Mouse (Mus musculus): ENCODE results near the gene Cubn.
A peak's percentile ranks its signal among the peaks of the same experiment; 100 is the strongest.

Gene Cubn

DNA sequence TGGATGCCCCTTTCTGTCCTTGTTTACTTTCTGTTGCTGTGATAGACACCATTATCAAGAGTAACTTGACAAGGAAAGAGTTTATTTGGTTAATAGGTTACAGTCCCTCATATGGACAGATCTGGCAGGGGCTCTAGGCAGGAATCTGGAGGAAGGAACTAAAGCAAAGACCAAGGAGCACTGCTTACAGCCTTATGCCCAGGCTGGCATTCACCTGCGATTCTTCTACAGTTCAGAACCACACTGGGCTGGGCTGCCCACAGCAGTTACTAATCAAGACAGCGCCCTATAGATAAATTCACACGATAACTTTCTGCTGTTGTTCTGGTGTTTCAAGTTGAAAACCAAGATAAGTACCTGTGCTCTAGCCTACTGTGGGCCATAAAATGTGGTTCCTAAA, 138.8 kb downstream of the Cubn start:
- DNase-seq (ENCODE audit: low spot score), result no peak

DNA sequence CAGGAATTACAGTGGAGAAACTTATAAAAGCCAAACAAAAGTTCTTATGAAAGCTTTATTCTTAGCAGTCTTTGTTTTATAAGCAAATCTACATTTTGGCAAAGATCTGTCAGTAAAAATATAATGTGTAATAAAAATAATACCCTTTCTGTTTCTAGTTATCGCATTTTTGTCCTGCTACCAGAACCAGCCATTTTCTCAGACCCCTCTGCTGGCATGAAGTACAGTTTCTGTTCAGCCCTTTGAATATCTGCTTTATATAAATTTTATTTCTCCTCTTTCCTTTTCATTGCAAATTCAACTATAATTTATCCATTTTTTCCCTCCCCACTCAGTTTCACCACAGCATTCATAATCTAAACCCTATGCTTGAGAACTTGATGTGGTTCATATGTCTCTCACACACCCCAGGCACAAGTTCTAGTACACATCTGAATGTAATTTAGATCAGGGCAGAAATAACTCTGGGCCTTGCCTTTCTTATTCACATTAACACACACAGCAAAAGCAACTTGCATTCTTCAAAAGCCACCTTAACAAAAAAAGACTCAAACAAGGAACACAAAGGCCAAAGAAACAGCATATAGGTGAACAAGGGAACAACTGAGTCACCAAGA, 139.4 kb downstream of the Cubn start:
- no peak for DNase-seq (ENCODE audit: low spot score)

DNA sequence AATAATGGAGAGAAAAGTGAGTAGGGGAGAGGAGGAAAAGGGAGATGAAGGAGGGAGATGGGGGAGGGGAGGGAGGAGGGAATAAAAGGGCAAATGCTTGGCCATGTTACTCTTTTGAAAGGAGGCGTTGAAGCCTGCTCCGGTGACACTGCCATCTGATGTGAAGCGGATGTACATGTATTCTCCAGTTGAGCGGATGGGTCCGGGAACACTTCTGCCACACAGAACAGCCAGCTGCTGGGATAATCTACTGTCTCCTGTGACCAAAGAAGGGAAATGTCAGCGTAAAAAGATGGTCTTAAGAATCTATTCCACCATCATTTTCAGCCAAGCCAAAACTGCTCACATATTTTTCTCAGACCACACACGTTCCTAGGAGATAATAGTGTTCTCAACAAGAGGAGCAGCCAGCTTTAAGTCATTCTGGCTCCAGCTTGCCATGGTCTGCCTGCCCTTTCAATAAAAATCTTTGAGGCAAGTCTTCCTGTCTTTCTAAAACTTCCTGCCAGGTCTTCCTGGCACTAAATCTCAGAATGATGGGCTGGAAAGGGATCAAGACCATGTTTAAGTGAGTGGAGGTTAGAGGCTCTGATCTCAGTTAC, 149.2 kb downstream of the Cubn start:
- DNase-seq (ENCODE audit: low spot score), result no peak

DNA sequence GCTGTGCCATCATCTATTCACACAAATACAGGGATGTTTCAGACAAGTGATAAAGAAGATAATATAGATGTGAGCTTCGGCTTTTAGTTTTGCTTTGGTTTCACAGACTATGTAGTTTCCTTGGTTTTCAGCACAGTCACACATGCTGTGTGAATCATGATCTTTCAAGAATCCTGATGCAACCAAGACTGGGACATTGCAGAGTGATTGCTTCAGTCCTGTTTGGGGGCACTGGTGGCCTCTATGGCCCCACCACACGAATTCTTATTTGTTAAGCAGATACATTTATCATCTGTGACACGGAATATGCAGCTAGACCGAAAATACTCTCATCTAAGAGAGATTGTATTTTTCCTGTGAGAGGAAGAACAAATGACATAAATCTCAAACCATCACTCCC, 156.2 kb downstream of the Cubn start:
- no peak for DNase-seq (ENCODE audit: low spot score)

DNA sequence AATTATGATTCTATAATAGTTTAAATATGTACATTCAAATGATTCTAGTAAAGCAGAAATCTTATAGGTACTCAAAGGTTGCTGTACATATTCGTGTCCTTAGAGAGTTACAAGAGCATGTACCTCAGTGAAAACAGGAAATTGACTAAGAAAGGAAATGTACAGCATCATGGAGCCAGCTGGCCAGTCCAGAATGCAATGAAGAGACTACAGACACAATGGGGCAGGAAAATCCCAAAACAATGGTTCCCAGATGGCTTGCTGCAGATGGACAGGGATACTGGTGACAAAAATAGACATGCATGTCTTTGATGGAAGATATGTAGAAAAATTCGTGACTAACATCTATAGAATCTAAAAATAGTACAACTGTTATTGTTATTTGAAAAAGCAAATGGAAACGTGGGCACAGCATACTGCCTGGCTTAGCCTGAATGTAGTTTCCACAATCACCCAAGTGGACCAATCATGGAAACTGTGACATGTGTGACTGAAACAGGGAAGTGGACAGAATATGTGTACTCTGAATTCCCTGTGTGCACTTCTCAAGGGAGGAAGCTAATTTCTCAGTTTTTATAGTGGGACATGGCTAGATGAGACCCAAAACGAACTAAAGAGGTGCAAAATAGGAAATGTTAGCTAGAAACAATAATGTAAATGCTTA, 161.7 kb downstream of the Cubn start:
- DNase-seq (ENCODE audit: low spot score), result no peak

DNA sequence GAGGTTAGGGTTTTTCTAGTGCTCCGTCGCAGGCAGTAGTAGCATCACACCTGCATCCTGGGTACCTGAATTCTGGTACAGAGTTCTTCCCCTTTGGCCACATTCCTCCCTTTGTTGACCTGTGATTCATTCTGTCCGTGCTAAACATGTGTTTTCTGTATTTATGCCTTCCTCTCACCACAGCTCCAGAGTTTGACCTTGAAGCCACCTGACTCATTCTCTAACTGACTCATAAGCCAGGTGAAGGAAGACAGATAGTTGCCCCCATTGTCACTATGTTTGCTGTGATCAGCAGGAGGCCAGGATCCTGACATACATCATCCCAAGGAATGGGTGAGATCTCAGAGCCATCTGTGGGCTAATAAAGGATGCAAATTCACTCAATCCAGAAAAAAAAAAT, 188.2 kb downstream of the Cubn start:
- DNase-seq (ENCODE audit: low spot score), result no peak

DNA sequence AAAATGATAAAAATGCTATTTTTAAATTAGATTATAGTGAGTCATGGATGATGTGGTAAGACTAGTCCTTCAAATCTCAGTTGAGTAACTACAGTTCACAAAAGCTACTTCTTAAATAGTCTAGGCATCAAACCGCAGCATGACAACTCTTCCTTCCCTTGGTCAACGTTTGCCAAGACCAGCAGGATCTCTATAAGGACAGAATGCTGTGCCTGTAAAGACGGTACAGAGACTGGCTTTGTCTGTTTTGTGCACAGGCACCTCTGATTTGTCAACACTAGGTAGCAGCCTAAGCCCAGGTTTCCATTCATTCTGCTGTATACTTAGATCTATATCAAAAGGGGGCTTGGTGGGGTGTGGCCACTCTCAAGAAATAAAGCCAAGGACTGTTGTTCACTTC, 192.6 kb downstream of the Cubn start:
- DNase-seq (ENCODE audit: low spot score), result peak; percentile 6

DNA sequence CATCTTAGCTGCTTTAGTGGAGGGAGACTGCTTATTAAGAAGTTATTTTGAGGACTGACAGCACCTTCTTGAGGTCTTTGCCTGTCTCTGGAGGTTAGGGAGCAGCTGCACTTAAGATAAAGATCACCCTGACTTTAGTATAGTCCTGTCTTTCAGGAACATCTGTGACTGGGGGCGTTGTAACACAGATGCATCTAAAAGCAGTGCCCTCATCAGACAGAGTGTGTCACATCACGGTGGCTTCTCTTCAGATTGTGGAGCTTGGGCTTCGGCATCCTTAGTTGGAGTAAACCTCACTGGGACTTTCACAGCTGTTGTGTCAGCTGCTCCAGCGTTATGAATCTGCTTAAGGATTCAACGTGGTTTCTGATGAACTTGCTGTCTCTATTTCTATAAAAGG, 193.9 kb downstream of the Cubn start:
- DNase-seq (ENCODE audit: low spot score), result no peak

DNA sequence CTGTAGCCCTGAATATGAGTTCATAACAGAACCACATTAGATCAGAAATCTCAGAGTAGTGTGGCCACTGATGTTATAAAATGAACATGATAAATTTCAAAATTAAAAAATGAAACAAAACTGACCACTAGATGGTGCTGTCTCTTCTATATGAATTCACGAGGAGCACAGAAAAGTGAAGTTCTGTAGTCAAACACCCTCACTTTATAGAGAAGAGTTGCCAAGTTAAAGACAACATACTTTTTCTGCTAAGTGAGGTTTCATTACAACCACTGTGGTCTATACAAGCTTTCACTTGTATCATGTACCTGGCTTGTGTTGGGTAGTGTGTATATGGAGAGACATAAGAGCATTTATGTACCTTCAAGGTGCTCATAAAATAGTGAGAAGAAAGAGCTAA, 201.0 kb downstream of the Cubn start:
- no peak for DNase-seq (ENCODE audit: low spot score)

DNA sequence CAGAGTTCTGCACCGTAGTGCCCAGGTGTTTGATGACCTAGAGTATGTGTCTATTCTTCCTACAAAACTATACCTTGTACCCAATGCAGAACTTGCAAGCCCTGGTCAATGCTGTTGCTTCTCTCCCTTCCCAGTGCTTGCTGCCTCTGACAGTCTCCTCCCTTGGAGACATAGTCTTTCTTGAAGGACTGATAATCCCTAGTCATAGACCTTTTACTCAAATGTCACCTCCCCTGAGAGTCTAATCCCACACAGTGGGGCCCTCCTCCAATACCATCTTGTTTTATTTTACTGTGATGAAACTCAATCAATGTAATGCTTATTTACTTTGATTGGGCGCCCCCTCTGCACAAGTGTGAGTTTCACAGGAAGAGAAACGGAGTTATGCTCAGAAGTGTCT, 201.5 kb downstream of the Cubn start:
- DNase-seq (ENCODE audit: low spot score), result no peak

DNA sequence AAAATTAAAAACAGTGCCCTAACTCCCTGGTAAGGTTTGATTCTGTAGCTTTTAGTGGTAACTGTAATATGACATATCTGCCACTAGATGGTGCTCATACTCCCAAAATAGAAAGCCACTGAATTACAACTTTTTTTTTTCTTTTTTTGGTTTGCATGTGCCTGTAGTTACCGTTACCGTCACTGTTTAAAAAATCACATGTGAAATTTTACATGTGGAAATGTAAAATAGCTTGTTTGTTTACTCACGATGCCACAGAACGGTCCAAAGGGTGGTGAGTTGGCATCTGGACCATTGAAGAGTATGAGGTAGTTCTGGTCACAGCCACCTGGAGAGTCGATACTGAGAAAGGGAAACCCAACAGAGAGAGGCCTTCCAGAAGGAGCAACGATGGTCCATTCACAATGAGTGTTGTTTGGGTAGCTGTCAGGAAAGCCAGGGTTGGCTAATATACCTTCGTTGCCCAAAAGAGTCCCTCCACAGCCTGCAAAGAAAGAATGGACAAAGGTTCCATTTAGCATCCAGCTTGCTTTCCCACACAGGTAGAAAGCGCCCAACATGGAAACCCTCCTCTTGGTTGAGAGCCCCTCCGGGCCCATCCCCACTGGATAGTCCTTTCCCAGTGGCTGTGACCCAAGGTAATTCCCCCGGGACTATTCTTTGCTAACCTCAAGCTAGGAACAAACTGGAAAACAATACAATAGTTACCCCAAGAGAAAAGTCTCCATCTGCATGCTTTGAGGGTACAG, 213.3 kb downstream of the Cubn start:
- no peak for DNase-seq (ENCODE audit: low spot score)

DNA sequence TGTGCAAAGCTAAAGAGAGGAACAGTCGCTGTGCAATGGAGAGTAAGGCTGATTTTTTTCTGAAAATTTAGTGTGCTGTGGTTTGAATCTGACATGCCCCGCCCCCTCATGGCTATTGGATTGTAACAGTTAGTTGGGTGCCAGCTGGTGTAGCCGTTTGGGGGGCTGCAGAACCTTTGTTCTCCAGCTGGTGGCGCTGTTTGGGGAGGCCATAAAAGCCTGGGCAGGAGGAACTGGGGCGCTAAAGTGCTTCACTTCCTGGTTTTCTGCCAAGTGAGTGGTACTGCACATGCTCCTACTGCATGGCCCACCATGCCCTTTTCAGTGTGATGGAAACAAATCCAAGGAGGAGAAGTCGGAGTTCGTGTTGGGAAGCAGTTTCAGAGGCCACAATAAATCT, 215.7 kb downstream of the Cubn start:
- peak; percentile 16 for DNase-seq (ENCODE audit: low spot score)

DNA sequence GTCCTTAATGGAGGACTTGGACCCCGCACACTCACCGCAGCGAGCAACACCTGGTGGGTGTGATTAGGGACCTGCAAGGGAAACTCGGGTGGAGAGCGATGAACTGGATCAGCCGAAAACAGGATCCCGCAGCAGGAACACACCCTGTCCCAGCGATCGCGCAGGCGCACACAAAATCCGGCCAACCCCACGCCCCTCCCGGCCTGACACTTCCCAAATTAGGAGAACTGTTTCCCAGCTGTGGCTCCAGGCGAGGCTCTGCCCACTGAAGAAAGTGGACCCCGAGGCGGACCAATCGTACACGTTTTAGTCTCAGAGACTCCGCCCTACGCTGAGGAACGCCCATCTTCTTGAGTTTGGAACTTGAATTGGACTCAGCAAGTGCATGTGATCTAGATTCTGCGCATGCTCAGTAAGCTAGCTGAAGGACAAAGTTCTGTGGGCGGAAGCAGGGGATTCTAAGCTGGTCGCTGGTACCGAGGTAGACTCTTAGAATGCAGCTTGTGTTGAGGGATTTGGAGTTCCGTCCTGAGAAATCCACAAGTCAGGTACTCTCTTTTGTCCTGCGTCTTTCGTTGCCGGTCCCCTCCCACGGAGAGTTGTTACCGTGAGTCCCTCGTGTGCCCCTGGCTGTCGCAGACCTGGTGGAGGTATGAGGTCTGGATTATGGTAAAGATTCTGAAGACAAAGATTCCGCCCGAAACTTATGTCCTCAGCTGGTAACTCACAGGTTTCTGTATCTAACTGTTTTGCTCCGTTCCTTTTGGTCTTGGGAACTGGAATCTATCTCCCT, 220.3 kb downstream of the Cubn start, which contains the start of gene Rsu1:
Gene Rsu1, minus strand, starts transcription at position 251 of the 793 bp plus-strand sequence.
- peak; percentile 92 for DNase-seq (ENCODE audit: low spot score)

DNA sequence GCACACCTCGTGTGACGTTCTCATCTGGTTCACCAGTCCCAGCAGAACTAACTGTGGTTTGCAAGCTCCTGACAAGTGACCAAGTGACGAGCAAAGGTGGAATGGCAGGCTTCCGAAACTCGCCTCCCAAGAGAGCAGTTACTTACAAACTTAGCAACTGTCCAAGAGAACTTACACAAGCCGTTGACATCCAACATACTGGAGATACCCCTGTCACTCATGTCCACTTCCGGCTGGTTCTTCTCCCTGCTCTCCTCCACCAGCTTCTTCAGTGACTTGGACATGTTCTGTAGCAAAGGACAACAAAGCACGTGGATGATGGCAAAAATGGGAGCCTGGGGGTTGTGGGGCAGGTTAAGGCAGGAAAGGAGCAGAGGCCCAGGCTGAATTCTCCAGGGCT, 220.9 kb downstream of the Cubn start:
- no peak for DNase-seq (ENCODE audit: low spot score)

DNA sequence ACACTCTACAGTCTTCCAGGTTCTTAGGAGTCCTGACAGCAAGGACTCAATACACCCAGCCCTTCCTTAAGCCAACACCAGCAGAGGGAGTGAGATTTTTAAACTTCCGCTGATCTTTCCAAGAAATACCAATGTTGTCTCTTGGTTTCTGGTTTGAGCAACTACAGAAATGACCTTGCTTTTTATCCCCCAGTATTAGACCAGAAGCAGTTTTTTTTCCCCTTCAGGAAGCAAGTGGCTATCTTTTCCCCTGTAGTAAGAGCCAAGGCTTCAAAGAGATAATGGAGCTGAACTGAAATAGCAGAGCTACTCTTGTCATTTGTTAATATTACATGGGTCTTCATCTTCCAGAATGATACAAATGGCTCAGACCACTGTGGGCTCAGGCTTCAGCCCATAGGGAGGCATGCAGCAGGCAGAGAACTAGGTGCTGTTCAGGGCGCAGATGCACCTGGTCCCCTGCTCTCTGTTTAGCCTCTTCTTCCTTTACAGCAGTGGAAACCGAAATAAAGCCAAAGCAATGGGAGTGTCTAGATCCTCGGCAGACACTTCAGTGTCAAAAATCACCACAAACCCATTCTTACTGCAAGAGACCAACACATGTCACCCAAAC, 222.8 kb downstream of the Cubn start:
- DNase-seq (ENCODE audit: low spot score), result no peak

DNA sequence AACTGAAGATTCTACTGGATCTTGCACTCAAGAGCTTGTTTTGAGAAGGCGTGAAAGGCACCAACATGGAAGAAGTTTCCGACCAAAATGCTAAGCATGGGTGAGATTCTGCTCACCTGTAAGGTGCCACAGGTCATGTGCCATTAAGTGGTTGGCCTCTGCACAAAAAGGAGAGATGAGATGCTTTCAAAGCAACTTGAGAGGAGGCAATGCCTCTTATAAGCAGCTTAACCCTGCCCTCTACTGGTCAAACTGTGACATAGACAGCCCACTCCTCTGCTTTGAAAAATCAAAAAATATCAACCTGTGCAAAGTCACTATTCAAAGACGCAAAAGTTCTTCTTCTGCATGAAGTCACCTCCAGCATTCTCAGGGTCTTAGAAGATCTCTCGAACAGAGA, 226.7 kb downstream of the Cubn start:
- DNase-seq (ENCODE audit: low spot score), result peak; percentile 42

DNA sequence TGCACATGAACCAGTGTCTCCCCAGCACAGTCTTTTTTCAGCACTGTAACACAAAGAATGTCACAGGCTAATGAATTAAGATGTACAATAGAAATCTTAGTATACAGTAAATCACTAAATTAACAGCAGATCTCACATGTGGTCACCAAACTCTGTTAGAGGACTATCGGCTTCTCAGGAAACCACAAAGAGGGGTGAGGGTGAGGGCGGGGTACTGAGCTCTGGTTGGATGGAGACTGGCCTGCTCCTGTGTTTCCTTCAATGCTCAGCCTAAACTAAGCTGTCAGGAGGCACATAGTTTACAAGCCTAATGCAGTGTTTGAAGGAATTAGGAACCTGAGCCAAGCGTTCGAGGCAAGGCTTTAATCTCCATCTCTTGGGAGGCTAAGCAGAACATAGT, 228.5 kb downstream of the Cubn start:
- no peak for DNase-seq (ENCODE audit: low spot score)

DNA sequence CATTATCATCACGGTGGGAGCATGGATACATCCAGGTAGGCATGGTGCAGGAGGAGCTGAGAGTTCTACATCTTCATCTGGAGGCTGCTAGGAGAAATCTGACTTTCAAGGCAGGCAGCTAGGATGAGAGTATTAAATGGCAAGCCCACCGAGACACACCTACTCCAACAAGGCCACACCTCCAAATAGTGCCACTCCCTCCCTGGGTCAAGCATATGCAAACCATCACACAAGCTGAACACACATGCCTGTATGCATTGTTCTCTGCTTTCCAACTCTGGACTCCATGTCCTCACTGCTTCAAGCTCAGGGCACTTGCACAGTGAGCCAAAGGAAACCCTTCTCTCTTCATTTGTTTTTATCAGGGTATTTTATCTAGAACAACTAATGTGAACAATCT, 233.0 kb downstream of the Cubn start:
- DNase-seq (ENCODE audit: low spot score), result no peak

DNA sequence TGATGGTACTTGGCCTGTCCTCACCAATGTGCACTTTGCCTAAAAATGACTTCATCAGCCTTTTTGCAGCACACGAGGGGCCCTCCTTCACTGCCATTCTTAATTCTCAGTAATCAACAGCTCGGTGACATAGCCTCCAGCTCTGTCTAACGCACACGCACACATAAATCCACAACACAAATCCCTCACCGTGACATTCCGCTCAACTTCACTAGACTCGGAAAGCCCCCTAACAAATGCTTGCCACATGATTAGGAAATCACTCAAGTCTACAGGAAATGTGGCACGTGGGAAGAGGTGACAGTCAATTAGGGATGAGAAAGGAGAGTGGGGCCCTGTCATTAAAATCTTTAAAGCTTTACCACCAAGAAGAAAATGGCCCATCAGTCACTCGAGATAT, 250.9 kb downstream of the Cubn start:
- no peak for DNase-seq (ENCODE audit: low spot score)

DNA sequence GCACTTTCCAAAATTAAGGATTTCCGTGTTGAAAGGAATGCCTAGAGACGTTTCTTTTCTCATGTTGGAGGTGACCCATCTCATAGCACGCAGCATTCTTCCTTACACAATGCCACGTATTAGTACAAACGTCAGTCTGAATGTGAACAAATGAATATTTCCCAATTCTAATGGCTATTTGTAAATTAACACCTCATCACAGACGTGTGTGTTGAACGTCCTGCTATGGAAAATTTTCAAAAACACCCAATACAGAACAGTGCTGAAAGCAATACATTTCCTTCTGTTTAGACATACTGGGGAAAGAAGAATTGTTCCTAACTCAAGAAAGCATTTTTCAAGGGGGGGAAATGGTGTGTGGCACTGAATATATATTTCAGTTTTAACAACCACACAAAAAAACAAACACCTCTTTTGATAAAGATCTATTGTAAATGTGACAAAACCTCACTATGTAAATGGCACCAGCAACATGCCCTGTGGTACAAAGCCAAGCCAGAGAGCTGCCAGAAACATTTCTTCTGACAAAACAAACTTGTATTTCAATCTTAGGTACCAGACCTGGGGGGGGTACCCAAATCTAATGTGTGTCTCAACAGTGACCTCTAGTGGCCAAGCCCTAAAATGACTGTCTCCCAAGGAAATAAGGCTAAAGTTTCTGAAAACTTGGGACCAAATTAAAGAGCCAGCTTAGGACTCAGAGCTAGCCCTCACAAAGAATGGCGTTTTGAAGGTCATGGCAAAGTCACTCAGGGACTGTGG, 254.3 kb downstream of the Cubn start:
- peak; percentile 62 for DNase-seq (ENCODE audit: low spot score)

DNA sequence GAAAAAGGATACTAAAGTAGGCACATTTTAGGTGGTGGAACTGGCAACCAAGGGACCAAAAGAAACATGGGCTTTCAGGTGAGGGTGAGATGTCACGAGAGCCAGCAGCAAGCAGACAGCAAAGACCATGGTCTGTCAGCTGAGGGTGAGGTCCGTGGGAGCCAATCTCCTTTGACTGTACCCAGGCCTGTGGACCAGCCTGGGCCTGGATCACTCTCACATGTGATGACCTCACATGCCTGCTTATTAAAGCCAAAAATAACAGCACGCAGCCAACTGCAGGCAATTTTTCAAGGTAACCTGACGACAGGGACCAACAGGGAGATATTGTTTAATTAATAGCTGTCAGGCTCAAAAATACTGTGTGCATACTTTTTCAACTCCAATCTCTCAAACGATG, 255.9 kb downstream of the Cubn start:
- no peak for DNase-seq (ENCODE audit: low spot score)

All from T-cell, adult 2 months (primary cell).